Mouse (Mus musculus) lung, postnatal 10 days (tissue): Measurements from ENCODE around the gene Stambp.
"Not testable (repeated sequence)": the region's sequence is repeated elsewhere in the genome, so short reads cannot be mapped to it uniquely, and the experiment has no call there.

Source experiments
- DNase-seq: peaks from one replicate; pipeline ENCODE4 v3.0.0; 2021

The Stambp gene

GRCm38 (mm10) chr6:83572671-83573070 is at the start of gene Stambp:
Stambp (minus strand) TSS chr6:83572729.
- DNase-seq, result peak; percentile 33

- no peak for DNase-seq
These were observed 47.4 kb upstream of the Stambp start for GRCm38 (mm10) chr6:83619955-83620354.

- DNase-seq, result peak; percentile 22
These were observed 45.2 kb upstream of the Stambp start for GRCm38 (mm10) chr6:83617581-83618335.

GRCm38 (mm10) chr6:83616512-83616911 is 44.0 kb upstream of the Stambp start:
- DNase-seq, result peak; percentile 89

- DNase-seq, result no peak
These were observed 41.9 kb upstream of the Stambp start for GRCm38 (mm10) chr6:83614469-83614868.

- DNase-seq, result no peak
These were observed 40.4 kb upstream of the Stambp start for GRCm38 (mm10) chr6:83612976-83613375.

- DNase-seq, result peak; percentile 21
These were observed 27.2 kb upstream of the Stambp start for GRCm38 (mm10) chr6:83599636-83600174.

GRCm38 (mm10) chr6:83599060-83599550 is 26.6 kb upstream of the Stambp start:
- DNase-seq, result no peak

- DNase-seq, result peak; percentile 69
These were observed 26.1 kb upstream of the Stambp start for GRCm38 (mm10) chr6:83598646-83599045.

GRCm38 (mm10) chr6:83597988-83598387 is 25.5 kb upstream of the Stambp start:
- DNase-seq, result peak; percentile 36

GRCm38 (mm10) chr6:83595035-83595434 is 22.5 kb upstream of the Stambp start:
- DNase-seq, result no peak

GRCm38 (mm10) chr6:83593896-83594295 is 21.4 kb upstream of the Stambp start:
- no peak for DNase-seq

- DNase-seq, result no peak
These were observed 19.5 kb upstream of the Stambp start for GRCm38 (mm10) chr6:83592051-83592450.

- DNase-seq, result no peak
These were observed 17.8 kb upstream of the Stambp start for GRCm38 (mm10) chr6:83590301-83590700.

GRCm38 (mm10) chr6:83587191-83587590 is 14.7 kb upstream of the Stambp start:
- DNase-seq, result not testable (repeated sequence)

- DNase-seq, result not testable (repeated sequence)
These were observed 12.8 kb upstream of the Stambp start for GRCm38 (mm10) chr6:83585328-83585727.

GRCm38 (mm10) chr6:83583591-83583990 is 11.1 kb upstream of the Stambp start:
- no peak for DNase-seq

GRCm38 (mm10) chr6:83582938-83583270 is 10.4 kb upstream of the Stambp start:
- peak; percentile 61 for DNase-seq

GRCm38 (mm10) chr6:83582135-83582937 is 9.8 kb upstream of the Stambp start:
- no peak for DNase-seq

GRCm38 (mm10) chr6:83577534-83577933 is 5.0 kb upstream of the Stambp start:
- no peak for DNase-seq

- DNase-seq, result no peak
These were observed 3.1 kb upstream of the Stambp start for GRCm38 (mm10) chr6:83575609-83576008.

GRCm38 (mm10) chr6:83571840-83572667 is 475 bp downstream of the Stambp start:
- peak; percentile 97 for DNase-seq
